Mouse (Mus musculus): ENCODE data around the gene Plpp4.

- TF ChIP-seq POLR2A (IDR thresholded peaks at IDR 0.05; ENCODE audit: insufficient read length, low read depth) (no peak), TCF12 (IDR thresholded peaks at IDR 0.05; ENCODE audit: insufficient read depth, poor library complexity, severe bottlenecking) (no peak), MAX (IDR thresholded peaks at IDR 0.05; ENCODE audit: low read depth) (no peak), E2F4 (IDR thresholded peaks at IDR 0.05; ENCODE audit: insufficient read depth) (no peak), REST (IDR thresholded peaks at IDR 0.05; ENCODE audit: insufficient read depth, insufficient read length) (no peak), MYOD1 (IDR thresholded peaks at IDR 0.05; ENCODE audit: control insufficient read depth in 1 of 3, insufficient read length in 2 of 3, low read depth in 2 of 3) (no peak), SRF (IDR thresholded peaks at IDR 0.05; ENCODE audit: control insufficient read depth, insufficient read length, low read depth) (no peak), POLR2AphosphoS2 (IDR thresholded peaks at IDR 0.05; ENCODE audit: insufficient read length, low read depth) (no peak), CEBPB (IDR thresholded peaks at IDR 0.05; ENCODE audit: insufficient read depth, poor library complexity, severe bottlenecking) (no peak), USF1 (IDR thresholded peaks at IDR 0.05; ENCODE audit: low read depth) (no peak), MYOG (IDR thresholded peaks at IDR 0.05; ENCODE audit: control insufficient read depth in 1 of 3, insufficient read depth in 1 of 3, insufficient read length in 2 of 3, low read depth in 2 of 3) (no peak)
Measured at GRCm38 (mm10) chr7:129257374-129258018, 665 bp downstream of the Plpp4 start.

Measured in myocyte (in vitro differentiated cells).